Mouse (Mus musculus): Measurements from ENCODE around the gene Atcay.
"Not testable (repeated sequence)": the region's sequence is repeated elsewhere in the genome, so short reads cannot be mapped to it uniquely, and the experiment has no call there.

The Atcay gene

GRCm38 (mm10) chr10:81242021-81242420, 11.4 kb upstream of the Atcay start:
- DNase-seq: peak in 1 of 2 experiments; percentile 56

DNA sequence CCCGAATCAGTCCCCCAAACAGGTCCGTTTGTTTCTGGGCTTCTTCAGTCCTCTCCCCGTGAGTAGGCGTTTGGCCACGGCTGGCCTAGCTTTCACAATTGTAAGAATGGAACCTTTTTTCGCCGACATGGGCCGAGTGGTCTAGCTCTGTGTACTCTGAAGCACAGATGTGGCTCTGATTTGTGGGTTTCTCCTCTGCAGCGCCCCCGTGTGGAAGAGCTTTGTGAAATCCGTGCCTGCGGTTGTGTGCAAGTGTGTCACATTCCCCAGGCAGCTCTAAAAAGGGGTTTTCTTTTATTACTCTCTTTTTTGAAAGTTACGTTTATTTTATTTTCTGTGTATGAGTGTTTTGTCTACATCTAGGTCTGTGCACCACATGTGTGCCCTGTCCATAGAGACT, 10.2 kb upstream of the Atcay start:
- DNase-seq: peak; percentile 67 to 74

GRCm38 (mm10) chr10:81238618-81239017, 8.0 kb upstream of the Atcay start:
- DNase-seq: no peak

DNA sequence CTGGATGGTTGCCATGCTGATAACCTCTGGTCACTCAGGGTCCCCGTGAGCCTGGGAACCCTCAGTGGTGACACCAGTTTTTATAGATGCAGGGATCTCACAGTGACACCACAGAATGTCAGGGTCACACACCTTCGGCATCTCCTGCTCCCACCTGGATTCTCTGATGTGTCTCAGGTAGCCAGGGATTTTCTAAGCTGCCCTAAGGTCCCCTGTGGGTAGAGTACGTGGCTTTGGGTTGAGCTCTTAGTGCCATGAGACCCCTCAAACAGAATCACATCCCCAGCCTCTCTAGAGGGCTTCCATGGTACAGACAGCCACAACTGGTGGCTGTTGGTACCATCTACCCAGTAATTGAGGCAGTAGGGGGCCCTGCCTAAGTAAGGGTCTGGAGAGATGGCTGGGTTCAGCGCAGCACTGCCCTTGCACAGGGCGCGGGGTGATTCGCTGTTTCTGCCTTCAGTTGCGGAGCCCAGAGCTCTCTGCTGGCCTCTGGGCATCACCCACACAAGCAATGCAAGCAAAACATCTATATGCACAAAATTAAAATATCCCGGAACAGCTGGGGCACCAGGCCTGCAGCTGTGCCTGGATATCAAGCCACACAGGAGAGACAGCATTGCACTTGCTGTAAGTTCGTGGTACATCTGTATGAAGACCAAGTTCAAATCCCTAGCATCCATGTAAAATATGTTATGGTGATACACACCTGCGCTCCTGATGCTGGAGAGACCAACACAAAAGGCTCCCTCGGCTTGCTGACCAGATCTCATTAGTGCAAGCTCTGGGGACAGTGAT, 6.0 kb upstream of the Atcay start:
- no peak for DNase-seq

GRCm38 (mm10) chr10:81234206-81234605, 3.6 kb upstream of the Atcay start:
- DNase-seq: no peak

GRCm38 (mm10) chr10:81233226-81233585, 2.6 kb upstream of the Atcay start:
- DNase-seq: no peak

DNA sequence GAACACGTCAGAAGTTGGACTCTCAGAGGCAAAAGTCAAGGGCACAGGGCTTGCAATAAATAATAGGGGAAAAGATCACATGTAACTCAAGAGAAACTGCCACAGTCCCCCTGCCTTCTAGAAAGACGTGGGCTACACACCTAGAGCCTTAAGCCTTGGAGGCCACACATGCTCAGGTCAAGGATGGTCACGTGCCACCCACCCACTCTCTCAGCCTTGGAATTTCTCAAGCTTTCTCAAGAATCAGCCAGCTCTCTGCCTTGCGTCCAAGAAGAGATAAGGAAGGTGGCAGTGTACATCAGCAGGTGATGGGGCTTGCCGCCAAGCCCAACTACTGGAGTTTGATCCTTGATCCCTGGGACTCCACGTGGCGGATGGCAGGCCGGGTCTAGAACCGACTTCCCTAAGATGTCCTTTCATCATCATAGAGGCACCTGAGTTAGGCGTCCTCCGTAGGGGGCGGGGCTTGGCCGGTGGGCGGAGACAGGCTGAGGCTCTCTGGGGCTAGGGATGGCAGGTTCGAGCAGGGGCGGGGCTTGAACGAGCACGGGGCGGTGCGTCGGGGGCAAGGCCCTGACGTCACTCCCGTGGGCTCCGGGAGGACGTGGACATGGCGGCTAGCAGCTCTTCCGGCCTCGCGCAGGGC, 2.1 kb upstream of the Atcay start, which contains the start of gene Zfr2:
Zfr2 (plus strand) TSS at position 576 of the 646 bp plus-strand sequence.
- peak; percentile 90 to 92 for DNase-seq

GRCm38 (mm10) chr10:81231436-81231835, 803 bp upstream of the Atcay start:
- no peak for DNase-seq

- DNase-seq: peak in 1 of 2 experiments; percentile 42
Observed at GRCm38 (mm10) chr10:81229735-81230437, 747 bp downstream of the Atcay start.

- DNase-seq: not testable (repeated sequence)
Observed at GRCm38 (mm10) chr10:81223731-81224130, 6.9 kb downstream of the Atcay start.

DNA sequence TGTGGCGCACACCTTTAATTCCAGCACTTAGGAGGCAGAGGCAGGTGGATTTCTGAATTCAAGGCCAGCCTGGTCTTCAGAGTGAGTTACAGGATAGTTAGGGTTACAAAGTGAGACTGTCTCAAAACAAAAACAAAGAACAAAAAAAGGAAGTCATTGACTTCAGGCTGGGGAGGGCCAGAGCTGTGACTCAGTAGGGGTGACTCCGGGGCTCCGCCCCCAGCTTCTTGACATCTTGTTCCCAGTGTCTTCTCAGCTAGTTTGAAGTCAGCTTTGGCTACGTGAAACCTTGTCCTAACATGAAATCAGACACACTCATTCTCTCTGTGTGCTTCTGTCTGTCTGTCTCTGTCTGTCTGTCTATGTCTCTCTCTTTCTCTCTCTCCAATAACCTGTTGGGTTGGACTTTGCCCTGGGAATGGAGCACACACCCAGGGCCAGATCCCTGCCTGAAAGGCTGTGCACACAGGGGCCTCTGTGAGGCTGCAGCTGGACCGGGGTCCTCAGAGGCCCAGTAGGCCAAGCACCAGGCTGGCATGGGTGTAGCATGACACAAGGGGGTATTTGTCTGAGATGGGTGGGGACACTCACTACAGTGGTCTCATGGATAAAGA, 9.1 kb downstream of the Atcay start:
- DNase-seq: no peak

DNA sequence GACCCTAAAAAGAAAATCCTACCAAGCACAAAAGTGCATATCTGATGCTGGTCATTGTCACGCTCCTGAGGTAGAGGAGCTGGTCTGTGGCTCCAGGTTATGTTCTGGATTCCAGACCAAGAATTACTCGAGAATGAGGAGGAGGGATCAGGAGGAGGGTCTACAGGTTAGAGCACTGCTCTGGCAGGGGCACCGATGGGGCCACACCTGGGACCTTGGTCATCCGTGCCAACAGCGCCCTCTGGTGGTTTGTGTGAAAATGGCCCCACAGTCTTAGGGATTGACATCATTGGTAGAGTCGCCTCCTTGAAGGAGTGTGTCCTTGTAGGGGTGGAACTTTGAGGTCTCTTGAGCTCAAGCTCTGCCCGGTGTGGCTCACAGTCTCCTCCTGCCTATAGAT, 12.7 kb downstream of the Atcay start:
- peak; percentile 72 to 76 for DNase-seq

- peak in 1 of 2 experiments; percentile 34 for DNase-seq
Observed at GRCm38 (mm10) chr10:81217267-81217666, 13.4 kb downstream of the Atcay start.

- DNase-seq: no peak
Observed at GRCm38 (mm10) chr10:81216810-81217209, 13.8 kb downstream of the Atcay start.

GRCm38 (mm10) chr10:81216260-81216659, 14.4 kb downstream of the Atcay start:
- no peak for DNase-seq

DNA sequence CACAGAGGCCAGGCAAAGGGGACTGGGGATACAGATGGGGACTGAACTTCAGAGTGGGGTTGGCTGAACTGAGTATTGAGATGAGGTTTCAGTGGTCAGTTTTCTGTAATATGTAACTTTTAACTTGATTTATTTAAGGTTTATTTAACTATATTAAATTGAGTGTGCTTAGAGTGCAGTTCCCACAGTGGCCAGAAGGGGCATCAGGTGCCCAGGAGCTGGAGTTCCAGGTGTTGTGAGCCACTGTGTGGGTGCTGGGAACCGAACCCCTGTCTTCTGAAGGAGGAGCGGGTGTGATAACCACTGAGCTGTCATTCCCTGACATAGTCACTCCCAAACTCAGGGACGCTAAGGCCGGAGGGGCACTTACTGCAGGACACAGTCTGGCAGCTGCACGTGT, 20.5 kb downstream of the Atcay start:
- DNase-seq: no peak

DNA sequence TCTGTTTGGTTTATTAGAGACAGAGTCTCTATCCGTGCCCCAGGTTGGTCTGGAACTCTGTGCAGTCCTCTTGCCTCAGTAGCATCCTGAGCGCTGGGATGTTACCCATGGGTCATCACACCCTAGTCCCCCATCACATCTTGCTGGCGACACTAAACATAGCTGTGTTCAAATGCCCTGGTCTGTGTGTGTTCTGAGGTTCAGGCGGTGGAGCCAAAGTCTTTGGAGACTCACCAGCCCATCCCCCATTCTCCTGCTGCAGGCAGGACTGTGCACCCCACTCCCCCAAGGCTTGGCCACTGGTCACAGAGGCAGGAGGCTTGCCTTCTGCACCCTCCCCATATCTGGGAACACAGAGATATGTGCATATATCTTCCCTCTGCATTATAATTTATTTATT, 26.5 kb downstream of the Atcay start:
- DNase-seq: no peak

DNA sequence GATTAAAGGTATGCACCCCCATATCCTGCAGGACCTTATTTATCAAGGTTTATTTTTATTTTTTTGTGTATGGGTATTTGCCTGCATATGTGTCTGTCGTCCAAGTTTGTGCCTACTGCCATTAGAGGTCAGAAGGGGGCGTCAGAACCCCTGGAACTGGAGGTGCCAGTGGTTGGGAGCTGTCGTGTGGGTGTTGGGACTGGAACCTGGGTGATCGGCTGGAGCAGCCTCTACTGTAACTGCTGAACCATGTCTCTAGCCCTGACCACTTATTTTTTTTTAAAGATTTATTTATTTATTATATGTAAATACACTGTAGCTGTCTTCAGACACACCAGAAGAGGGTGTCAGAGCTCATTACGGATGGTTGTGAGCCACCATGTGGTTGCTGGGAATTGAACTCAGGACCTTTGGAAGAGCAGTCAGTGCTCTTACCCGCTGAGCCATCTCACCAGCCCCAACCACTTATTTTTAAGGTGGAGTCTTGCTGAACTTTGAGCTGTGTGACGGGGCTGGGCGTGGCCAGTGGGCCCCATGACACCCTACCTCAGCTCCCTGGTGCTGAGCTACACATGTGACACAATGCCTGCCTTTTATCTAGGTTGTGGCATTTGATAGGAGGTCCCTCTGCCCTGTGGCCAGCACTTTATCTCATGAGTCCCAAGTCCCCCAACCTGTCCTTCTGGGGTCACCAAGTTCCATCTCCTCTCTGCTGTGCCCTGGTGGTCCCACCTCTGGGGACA, 27.5 kb downstream of the Atcay start:
- DNase-seq: no peak

DNA sequence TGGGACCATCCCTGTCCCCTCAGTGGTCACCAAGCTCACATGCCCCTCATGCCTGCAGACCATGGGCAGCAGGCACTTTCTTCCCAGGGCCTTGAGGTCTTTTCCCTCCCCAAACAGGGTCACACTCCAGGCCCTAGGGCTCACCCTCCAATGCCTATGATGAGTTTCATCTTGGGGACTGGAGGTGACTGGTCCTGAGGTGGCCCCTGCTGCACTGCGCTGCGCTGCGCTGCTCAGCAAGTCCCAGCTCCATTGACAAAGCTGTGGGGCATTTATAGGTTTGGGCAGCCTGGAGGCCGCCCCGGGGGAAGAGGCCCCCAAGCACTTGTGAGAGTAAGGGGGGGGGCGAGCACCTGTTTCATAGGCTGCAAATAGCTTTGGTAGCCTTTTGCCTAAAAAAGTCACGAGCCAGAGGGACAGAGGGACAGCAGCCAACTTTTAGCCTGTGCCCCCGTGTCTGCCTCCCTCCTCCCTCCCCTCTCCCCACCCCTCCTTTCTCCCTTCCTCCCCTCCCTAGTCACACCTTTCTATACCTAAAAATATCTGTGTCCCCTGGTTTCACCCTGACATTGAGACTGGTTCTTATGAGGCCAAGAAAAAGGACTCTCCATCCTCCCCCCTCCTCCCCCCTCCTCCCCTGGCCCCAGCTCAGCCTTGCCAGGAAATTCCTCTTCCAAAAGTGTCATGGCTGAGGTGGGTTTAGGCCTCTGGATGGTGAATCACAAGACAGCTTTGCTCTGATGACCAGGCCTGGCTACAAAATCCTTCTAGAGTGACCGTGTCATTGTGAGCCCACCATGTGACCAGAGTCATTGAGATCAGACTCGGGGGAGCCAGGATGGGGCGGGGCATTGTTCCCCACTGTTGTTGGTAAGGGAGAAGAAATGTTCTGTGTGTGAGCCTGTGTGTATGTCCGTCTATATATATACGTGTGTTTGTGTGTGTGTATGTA, 28.6 kb downstream of the Atcay start, which contains the start of gene Nmrk2:
Nmrk2 (minus strand) TSS at position 245 of the 952 bp plus-strand sequence.
- no peak for DNase-seq

DNA sequence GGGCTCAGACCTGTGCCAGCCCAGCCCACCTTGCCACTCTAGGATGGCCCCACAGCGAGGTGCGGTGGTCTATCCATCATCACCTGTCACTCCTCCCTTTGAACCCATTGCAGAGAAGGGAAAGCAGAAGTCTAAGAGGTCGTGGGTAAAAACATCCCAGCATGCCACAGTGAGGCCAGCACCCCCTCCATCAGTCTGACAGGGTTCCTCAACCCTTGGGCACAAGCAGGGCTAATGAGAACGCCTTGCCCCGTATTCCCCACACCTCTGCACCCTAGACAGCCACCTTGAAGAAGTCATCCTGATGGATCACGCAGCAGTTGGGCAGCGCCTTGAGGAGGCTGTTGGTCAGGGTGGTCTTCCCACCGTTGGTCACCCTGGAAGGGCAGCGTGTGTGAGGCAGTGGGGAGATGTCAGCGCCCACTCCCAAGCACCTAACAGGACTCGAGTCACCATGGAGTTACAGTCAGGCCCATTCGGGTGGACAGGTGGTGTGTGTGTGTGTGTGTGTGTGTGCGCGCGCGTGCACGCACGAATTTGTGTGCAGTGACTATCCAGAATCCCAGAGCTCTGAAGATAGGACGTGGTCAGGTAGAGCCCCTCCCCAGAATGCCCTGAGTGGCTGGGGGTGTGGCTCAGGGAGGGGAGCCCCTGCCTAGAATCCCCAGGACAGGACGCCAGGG, 29.9 kb downstream of the Atcay start:
- no peak for DNase-seq

DNA sequence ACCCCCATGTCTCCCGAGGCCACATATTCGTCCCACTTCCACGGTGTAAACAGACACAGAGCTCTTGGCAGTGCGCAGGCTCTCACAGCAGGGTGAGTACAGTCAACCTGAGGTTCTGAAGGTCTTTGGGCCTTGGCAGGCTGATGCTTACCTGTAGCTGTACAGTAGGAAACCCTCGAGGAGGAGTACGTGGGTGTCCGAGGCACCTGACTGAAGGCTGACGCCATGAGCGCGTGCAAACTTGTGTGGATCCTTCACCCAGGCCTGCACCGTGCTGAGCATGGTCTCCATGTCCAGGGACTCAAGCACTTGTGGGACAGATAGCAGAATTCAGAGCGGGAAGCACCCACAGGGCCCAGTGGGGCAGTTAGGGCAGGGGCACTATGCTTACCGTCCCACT, 30.5 kb downstream of the Atcay start:
- DNase-seq: no peak
